Mouse (Mus musculus) brain, embryonic 18.5 days (tissue): ENCODE measurements around the gene Add2.

Experiments
- DNase-seq: peaks from one replicate; pipeline ENCODE4 v3.0.0-alpha.2; 2012; ENCODE audit warnings: low read depth, low spot score

Gene Add2

DNA sequence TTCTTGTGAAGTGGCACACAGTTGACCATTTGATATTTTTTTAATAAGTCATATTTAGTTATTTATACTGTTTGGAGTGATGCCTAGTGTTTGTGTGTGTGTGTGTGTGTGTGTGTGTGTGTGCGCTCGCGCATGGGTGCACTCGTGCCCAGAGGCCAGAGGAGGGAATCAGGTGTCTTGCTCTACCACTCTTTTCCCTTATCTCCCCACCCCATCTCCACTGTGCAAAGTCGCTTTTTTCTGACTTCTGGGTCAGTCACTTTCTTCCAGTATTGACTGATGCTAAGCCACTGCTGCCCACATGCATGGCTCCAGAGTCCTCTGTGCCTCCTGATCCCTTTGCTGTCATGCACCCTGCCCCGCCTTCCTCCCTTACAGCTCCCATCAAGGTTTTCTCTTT, 112.8 kb downstream of the Add2 start:
- DNase-seq = no peak

DNA sequence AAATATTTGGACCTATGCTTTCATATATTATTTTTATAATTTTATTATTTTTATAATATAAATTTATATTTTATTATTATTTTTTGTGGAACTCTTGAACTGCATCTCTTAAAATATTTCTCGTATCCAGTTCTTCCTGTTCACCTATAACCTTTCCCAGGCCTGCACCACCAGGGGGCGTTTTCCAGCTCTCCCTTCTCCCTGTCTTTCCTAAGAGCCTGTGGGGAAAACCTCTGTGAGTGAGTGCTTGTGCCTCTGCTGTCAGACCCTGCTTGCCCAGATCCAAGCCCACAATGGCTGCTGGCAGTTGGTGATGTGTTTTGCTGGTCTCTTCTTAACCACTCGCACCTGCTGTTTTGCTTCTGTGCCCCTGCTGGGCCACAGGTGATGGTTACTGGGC, 113.3 kb downstream of the Add2 start:
- DNase-seq = peak; percentile 12

- DNase-seq = no peak
Observed at GRCm38 (mm10) chr6:86144986-86145385, 116.5 kb downstream of the Add2 start.

- no peak for DNase-seq
Observed at GRCm38 (mm10) chr6:86148518-86148917, 120.0 kb downstream of the Add2 start.

DNA sequence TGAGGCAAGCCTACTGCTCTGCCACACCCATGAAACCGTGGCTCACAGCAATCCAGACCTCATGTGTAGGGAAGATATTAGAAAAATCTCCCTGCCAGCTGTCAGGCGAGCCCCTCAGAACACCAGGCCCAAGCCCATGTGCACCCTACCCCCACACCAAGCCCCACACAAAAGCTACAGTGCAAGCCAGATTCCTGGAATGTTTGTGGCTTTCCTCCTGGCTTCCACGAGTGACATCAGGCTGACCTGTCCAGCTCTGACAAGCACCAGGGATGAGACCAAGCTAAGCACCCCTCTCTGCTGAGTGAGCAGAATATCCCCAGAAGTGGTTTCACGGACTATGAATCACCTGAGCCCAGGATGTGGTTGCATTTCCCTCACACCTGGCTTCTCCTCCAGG, 120.5 kb downstream of the Add2 start:
- no peak for DNase-seq

GRCm38 (mm10) chr6:86152676-86153075, 124.2 kb downstream of the Add2 start:
- DNase-seq = no peak

DNA sequence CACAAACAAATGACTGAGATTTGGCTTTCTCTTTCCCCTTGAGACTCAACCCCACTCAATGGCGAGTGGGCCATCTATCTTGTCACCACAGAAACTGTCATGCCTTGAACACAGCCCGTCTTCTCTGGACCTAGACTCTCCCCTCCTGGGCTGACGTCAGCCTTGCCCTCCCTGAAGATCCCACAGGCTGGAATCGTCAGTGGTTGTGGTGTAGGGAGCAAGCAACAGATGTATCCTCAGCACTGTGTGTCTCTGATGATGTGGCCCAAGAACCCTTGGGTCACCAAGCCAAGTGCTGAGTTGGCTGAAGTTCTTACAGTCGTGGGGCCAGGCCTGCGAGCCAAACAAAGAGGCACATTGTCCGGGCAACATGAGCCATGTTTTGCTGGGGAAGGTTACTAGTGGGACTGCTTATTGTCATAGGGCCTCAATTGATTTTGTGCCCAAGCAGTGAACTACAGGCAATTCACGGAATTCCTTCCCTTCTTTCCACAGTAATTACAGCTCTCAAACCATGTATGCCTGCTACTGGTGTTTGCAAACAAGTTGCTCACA, 125.0 kb downstream of the Add2 start:
- no peak for DNase-seq

- DNase-seq = no peak
Observed at GRCm38 (mm10) chr6:86154006-86154405, 125.5 kb downstream of the Add2 start.

GRCm38 (mm10) chr6:86154481-86154880, 126.0 kb downstream of the Add2 start:
- no peak for DNase-seq

- no peak for DNase-seq
Observed at GRCm38 (mm10) chr6:86157253-86158234, 129.1 kb downstream of the Add2 start.

- DNase-seq = no peak
Observed at GRCm38 (mm10) chr6:86160878-86161277, 132.4 kb downstream of the Add2 start.

DNA sequence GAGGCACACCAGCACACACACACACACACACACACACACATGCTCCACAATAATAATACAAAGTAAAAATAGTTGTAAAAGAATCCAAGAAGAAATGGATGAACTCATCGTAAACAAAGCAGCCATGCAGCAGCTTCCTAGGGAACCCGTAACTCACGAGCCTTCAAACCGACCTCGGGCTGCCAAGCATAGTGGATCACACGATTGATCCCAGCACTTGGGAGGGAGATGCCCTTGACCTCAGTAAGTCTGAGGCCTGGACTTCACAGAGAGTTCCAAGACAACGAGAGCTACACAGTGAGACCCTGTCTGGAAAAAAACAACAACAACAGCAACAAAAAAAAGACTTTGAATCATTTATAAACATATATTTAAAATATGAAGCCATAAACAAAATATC, 133.1 kb downstream of the Add2 start:
- DNase-seq = no peak

DNA sequence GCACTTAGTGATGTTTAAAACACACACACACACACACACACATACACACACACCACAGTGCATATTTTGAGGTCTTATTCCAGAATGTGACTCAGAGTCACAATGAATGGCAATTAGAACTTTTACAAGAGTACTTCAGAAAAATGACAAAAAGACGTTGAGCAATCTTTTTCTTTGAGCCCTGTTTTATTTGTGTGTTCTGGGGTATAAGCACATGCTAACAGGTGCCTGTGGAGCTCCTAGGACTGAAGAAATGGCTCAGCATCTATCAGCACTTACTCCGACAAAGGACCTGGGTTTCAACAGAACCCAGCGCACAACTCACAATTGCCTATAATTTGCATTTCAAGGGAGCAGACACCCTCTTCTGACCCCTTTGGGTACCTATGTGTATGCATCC, 135.5 kb downstream of the Add2 start:
- DNase-seq = no peak

DNA sequence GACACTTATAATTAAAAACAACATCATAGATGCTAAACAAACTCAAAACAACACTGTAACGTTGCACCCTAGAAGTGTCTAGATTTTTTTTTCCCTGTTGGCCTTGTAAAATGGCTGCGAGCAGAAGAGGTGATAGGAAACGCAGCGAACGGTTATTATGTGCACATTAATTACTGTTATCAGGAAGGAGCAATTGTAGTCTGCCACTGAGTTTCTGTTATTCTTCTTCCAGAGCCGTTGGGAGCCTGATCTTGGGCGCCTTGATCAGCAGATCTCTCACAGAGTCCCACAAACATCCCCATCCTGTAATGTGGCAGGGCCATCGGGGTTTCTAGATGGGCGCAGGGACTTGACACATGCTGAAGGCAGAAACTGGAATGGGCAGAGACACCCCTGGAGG, 137.9 kb downstream of the Add2 start:
- no peak for DNase-seq

DNA sequence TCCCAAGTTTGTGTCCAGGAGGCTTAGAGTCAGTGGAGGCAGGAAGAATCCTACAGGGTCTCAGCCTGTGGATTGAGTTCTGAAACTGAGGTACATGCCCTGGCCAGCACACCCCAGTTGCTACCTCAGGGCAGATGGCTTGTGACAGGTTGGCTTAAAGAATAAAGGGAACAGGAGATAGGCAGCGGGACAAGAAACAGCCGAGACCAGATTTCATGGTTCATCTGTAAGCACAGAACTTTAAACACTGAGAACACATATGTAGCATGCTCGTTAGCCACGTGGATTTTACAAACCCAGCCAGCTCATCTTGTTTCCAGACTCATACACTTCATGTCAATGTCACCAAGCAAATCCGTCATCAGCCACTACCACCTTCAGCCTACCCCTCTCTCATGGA, 139.4 kb downstream of the Add2 start:
- DNase-seq = no peak

DNA sequence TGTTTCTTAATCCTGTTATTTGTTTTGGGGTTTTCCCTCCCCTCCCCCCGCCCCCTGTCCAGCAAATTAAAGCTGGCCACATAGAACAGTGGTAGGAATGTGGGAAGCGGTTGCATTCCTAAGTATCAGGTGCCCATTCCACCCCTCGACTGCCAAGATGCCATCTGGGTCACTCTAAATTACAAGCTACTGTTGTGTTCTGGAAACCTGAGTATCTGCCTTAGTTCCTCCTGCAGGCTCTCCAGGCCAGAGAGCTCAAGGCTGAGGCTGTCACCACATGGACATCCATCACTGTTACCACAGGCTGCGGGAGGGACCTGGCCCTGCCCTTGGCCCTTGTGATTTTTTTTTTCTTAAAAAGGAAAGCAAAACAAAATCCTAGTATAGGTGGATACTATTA, 140.7 kb downstream of the Add2 start:
- DNase-seq = no peak
